Mouse (Mus musculus) embryonic facial prominence, embryonic 14.5 days (tissue): Measurements from ENCODE around the gene Ift57. TPM values are rescaled to one million over a fixed set of nuclear protein-coding genes. Genes with fewer than 3 reads are reported as not detected.

Experiments
- ATAC-seq: fragments of 200-750 bp; cut with Nextera tagmentation; 2 replicates; pipeline ENCODE4 v1.8.0; 2017; ENCODE audit warnings: low read depth, moderate number of reproducible peaks, moderate TSS enrichment
- DNase-seq: peaks from one replicate; pipeline ENCODE4 v3.0.0-alpha.2; 2015; ENCODE audit warnings: low spot score
- H3K27ac ChIP-seq: fragments of 300-500 bp; sonication (generic); replicated peaks from 2 replicates; pipeline ENCODE4 v1.5.1; 2014; ENCODE audit warnings: low read depth, mild to moderate bottlenecking, low read length, moderate library complexity
- H3K27me3 ChIP-seq: fragments of 300-500 bp; sonication (generic); replicated peaks from 2 replicates; pipeline ENCODE4 v1.6.1; 2014; ENCODE audit warnings: low read length; ENCODE audit not compliant: control insufficient read depth, insufficient read depth
- H3K36me3 ChIP-seq: fragments of 300-500 bp; sonication (generic); 2 replicates; pipeline ENCODE4 v1.6.1; 2014; ENCODE audit warnings: low read length, mixed read lengths; ENCODE audit not compliant: control insufficient read depth, insufficient read depth
- H3K4me1 ChIP-seq: fragments of 300-500 bp; sonication (generic); 2 replicates; pipeline ENCODE4 v1.6.1; 2014; ENCODE audit warnings: antibody characterized with exemption, low read length; ENCODE audit not compliant: control insufficient read depth, insufficient read depth
- H3K4me2 ChIP-seq: fragments of 300-500 bp; sonication (generic); 2 replicates; pipeline ENCODE4 v1.6.1; 2014; ENCODE audit warnings: low read depth, mild to moderate bottlenecking, low read length, moderate library complexity, mixed read lengths
- H3K4me3 ChIP-seq: fragments of 300-500 bp; sonication (generic); 2 replicates; pipeline ENCODE4 v1.5.1; 2014; ENCODE audit warnings: low read depth, mild to moderate bottlenecking, low read length
- H3K9ac ChIP-seq: fragments of 300-500 bp; sonication (generic); 2 replicates; pipeline ENCODE4 v1.6.1; 2014; ENCODE audit warnings: low read depth, mild to moderate bottlenecking, low read length, moderate library complexity, mixed read lengths
- H3K9me3 ChIP-seq: fragments of 300-500 bp; sonication (generic); 2 replicates; pipeline ENCODE4 v1.6.1; 2016; ENCODE audit warnings: low read length; ENCODE audit not compliant: control insufficient read depth
- WGBS: fragments of 180-500 bp; shearing (Covaris S2); extraction: QIAGEN DNeasy Blood & Tissue Kit; methylation state at CpG from one replicate; pipeline ENCODE4 v1.1.7; 2014; 5-methylcytosine and 5-hydroxymethylcytosine counted together
- polyA plus RNA-seq: library from polyadenylated mRNA; unstranded; fragments of >200 nt; fragmentation: Nextera tagmentation; extraction: Ambion mirVana; gene quantifications from 2 replicates; pipeline ENCODE4 v1.2.1, GENCODE M21; 2014

Gene Ift57
- polyA plus RNA-seq, 1 experiment from 2014 or later: 31.0 TPM

DNA sequence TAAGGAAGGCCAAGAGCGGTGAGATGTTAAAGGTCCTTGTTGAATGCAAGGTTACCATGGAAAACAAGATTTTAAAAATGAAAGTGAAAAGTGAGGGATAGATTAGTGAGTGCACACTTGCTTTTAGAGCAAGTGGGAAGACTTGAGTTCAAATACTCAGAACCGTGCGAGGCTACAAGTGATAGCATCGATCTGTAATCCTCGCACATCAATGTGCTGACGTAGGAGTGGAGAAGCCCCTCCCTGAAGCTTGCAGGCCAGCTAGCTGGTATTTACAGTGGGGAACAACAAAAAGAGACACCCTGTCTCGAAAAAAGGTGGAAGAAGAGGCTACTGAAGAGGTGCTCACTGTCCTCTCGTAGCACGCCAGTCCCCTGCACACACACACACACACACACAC is 94.6 kb downstream of the Ift57 start:
- 90% methylated on average over 9 of the region's 9 CpGs for WGBS
- H3K36me3 ChIP-seq: no peaks in the 10 kb centered on the region
- ATAC-seq (no peak), DNase-seq (no peak)
- H3K4me2 ChIP-seq: no peak overlapping the region
- no peaks in the 10 kb centered on the region for H3K4me1 ChIP-seq
- H3K27me3 ChIP-seq: no peaks in the 10 kb centered on the region
- H3K4me3 ChIP-seq: no peak overlapping the region
- no peaks in the 10 kb centered on the region for H3K9me3 ChIP-seq
- no peak overlapping the region for H3K9ac ChIP-seq
- no peak overlapping the region for H3K27ac ChIP-seq

DNA sequence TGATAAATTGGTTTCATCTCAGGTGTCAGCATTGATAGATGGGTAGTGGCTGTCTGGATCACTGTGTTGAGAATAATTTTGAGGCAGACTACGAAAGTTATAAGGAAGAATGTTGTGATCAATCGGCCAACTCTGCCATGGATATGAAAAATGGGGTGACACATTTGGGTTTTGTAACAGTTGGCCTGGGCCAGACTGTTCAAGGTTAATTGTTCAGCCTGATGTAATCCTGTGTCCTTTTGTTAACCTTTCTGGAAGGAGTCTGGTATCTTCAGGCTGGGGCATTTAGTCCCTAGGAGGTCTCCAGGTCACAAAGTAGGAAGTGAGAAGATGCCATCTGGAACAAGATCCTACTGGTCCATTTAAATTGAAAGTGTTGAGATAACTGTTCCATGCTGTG is 97.2 kb downstream of the Ift57 start:
- Histone ChIP-seq H3K9me3 (no peaks in the 10 kb centered on the region), H3K4me3 (no peak overlapping the region), H3K4me2 (no peak overlapping the region), H3K4me1 (no peaks in the 10 kb centered on the region), H3K27ac (no peak overlapping the region), H3K9ac (no peak overlapping the region), H3K27me3 (no peaks in the 10 kb centered on the region), H3K36me3 (no peaks in the 10 kb centered on the region)
- WGBS: 74% methylated on average over 2 of the region's 2 CpGs
- DNase-seq: no peak
- ATAC-seq: no peak

DNA sequence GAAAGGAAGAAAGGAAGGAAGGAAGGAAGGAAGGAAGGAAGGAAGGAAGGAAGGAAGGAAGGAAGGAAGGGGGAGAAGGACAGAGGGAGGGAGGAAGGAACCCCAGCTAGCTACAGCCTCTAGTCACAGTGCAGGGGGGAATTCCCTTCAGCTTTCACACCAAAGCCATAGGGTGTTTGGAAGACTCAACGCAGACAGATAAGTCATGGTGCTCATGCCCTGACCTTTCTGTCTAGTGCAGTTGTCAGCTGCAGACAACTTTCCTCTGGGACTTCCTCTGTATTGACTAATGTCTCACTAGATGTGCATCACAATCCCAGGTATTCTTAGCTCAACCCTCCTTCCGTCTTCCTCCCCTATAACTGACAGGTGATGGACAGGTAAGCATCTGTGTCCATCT is 97.9 kb downstream of the Ift57 start:
- no peaks in the 10 kb centered on the region for H3K9me3 ChIP-seq
- H3K4me3 ChIP-seq: no peak overlapping the region
- no peaks in the 10 kb centered on the region for H3K4me1 ChIP-seq
- H3K36me3 ChIP-seq: no peaks in the 10 kb centered on the region
- H3K4me2 ChIP-seq: no peak overlapping the region
- H3K27ac ChIP-seq: no peak overlapping the region
- no peak for ATAC-seq
- DNase-seq: no peak
- 83% methylated on average over 2 of the region's 2 CpGs for WGBS
- H3K9ac ChIP-seq: no peak overlapping the region
- H3K27me3 ChIP-seq: no peaks in the 10 kb centered on the region

DNA sequence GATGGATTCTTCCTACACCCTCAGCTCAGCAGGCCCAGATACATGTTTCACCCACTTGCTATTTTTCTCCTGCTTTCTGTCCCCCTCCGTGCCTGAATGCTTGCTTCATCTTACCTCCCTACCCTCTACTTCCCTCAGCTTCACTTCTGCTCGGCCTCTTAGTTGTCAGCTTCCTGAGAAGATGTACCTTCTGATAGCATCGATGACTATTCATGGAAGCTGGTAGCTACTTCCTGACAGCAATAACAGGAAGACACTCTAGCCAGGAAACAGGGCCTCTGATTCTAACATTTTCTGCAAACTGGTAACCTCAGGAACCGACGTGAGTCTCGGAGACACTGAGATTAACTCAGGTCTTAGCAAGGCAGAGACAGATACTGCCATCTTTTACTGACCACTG is 99.8 kb downstream of the Ift57 start:
- no peak for DNase-seq
- Histone ChIP-seq H3K4me2 (no peak overlapping the region), H3K27me3 (no peaks in the 10 kb centered on the region), H3K9ac (no peak overlapping the region), H3K4me1 (0 out of 2 replicates have a peak, but pooled peaks cover 1% of the 10 kb centered on the region), H3K9me3 (no peaks in the 10 kb centered on the region), H3K4me3 (no peak overlapping the region), H3K27ac (no peak overlapping the region), H3K36me3 (no peaks in the 10 kb centered on the region)
- no peak for ATAC-seq
- 74% methylated on average over 6 of the region's 6 CpGs for WGBS

DNA sequence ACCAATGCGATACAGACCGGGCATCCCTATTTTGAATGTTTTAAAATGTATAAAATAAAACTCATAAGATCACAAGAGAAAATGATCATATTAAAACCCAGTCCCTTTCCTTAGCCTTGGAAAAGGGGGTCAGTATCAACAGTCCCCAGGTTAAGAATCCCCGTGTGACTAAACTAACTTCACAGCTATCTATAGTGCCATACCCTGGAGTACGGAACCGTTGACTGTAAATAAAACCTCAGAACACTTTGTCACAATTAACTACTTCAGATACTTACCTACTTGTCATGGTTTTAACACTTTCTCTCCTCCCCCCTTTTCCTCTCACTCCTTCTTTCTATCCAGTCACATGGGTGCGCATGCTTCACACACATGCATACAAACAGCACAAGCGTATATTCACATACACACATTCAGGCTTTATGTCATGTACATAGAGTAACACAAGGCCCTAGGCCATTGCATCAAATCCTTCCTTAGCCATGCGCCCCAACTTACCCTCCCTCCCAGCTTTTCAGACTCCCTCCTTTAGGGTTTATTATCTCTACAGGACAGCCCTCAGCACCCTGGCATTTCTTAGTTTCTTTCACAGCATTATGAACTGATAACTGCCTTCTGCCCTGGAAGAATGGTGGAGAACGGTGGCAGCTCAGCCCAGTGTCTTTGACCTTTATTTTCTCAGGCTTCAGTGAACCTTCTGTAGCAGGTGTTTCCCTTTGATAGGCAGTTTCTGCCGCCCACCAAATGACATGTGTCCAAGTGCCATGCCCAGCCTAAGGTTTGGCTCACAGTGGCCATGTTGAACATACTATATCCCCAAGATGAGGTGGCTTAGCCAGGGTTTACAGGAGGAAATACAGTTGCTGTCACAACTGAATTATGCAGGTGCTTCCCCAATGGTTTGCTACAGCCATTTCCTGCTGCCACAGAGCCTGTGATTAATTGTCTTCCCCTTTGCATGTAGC is 100.8 kb downstream of the Ift57 start, which contains the start of gene Cd47:
TSS of gene Cd47 (plus strand) at position 937 of the 965 bp plus-strand sequence.
- no peaks in the 10 kb centered on the region for H3K9me3 ChIP-seq
- WGBS: 83% methylated on average over 10 of the region's 10 CpGs
- H3K36me3 ChIP-seq: no peaks in the 10 kb centered on the region
- H3K9ac ChIP-seq: no peak within 1 kb of the TSS
- DNase-seq: no peak
- no peak within 1 kb of the TSS for H3K4me2 ChIP-seq
- no peak within 1 kb of the TSS for H3K4me3 ChIP-seq
- no peak within 1 kb of the TSS for H3K27ac ChIP-seq
- no peaks in the 10 kb centered on the region for H3K27me3 ChIP-seq
- no peak for ATAC-seq
- peaks cover 8% of the 10 kb centered on the region; the same call in 1 of the 2 replicates for H3K4me1 ChIP-seq

DNA sequence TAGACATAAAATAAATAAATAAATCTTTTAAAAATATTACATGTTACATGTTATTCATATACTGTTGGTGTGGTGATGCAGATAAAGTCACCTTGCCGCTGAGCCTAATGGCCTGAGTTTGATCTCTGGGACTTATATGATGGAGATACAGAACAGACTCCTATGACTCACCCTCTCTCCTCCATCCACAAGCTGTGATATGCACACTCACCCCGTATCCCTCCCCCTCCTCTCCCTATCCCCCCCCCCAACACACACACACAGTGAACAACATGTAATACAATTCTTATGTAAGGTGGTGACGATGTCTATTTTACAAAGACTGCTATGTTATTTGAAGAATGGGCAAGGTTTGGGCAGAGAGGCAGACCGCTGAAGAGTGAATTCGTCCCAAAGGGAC is 102.0 kb downstream of the Ift57 start:
- 72% methylated on average over 5 of the region's 5 CpGs for WGBS
- Histone ChIP-seq H3K36me3 (no peaks in the 10 kb centered on the region), H3K27ac (no peak overlapping the region), H3K9me3 (no peaks in the 10 kb centered on the region), H3K27me3 (no peaks in the 10 kb centered on the region), H3K9ac (no peak overlapping the region), H3K4me3 (no peak overlapping the region), H3K4me1 (peaks cover 8% of the 10 kb centered on the region; the same call in 1 of the 2 replicates), H3K4me2 (no peak overlapping the region)
- ATAC-seq (no peak), DNase-seq (no peak)

DNA sequence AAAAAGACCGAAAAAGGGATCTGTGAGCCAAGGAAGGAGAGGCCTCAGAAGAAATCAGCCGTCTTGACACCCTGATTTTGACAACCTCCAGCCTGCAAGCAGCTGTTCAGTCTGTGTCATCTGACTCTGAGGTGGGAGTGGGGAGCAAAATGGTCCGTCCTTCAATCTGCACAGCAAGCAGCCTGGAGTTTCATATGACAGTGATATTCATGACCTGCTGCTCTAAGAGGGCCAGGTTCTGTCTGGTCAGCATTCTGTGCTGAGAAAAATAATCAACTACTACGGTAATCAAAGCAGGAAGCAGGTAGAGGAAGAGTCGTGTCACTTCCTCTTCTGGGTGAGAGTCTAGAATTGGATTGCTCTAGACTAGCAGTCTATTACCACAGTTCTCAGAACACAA is 102.4 kb downstream of the Ift57 start:
- no peaks in the 10 kb centered on the region for H3K36me3 ChIP-seq
- ATAC-seq (no peak), DNase-seq (no peak)
- no peaks in the 10 kb centered on the region for H3K27me3 ChIP-seq
- H3K4me1 ChIP-seq: peaks cover 8% of the 10 kb centered on the region; the same call in 1 of the 2 replicates
- 36% methylated on average over 5 of the region's 5 CpGs for WGBS
- H3K4me3 ChIP-seq: no peak overlapping the region
- no peak overlapping the region for H3K4me2 ChIP-seq
- no peaks in the 10 kb centered on the region for H3K9me3 ChIP-seq
- no peak overlapping the region for H3K27ac ChIP-seq
- H3K9ac ChIP-seq: no peak overlapping the region

DNA sequence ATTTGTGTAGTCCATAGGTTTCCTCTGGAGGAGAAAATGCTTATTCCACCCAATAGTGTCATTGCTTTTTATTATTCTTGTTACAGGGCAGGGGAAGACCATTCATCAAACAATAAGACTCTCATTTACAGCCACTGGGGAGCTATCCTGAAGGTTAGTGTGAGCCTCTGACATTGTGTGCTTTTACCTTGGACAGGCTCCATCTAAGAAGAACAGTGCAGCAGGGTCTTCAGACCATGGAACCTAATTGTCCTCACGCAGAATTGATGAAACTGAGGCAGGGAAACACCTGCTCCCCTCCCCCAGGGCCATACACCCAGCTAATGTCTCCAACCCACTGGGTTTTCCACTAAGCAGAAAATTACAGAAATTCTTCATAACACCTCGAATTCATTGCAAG is 104.0 kb downstream of the Ift57 start:
- Histone ChIP-seq H3K36me3 (no peaks in the 10 kb centered on the region), H3K4me1 (peaks cover 8% of the 10 kb centered on the region; the same call in 1 of the 2 replicates), H3K4me3 (no peak overlapping the region), H3K4me2 (no peak overlapping the region), H3K27ac (no peak overlapping the region), H3K9me3 (no peaks in the 10 kb centered on the region), H3K27me3 (no peaks in the 10 kb centered on the region), H3K9ac (no peak overlapping the region)
- DNase-seq: no peak
- WGBS: 60% methylated on average over 2 of the region's 2 CpGs
- no peak for ATAC-seq
